ENCODE assay signal across 18 mouse cellular contexts in genomic region chr1:154094357-154094756, GRCm38 (mm10).
"Had no signal": no experiment of that assay in that cellular context is flagged by ENCODE, and none has a peak within 500 bp of the region (broad histone marks: within the 10 kb centered on the region; RNA-seq: fewer than 3 reads in every experiment).

No protein-coding gene starts in this region.

- H3K36me3 ChIP-seq: liver, embryonic 13.5 days; midbrain, embryonic 12.5 days; midbrain, embryonic 15.5 days; neural tube, embryonic 13.5 days; stomach, embryonic 15.5 days had no signal

- H3K9me3 ChIP-seq: liver, embryonic 13.5 days; midbrain, embryonic 12.5 days; midbrain, embryonic 15.5 days; neural tube, embryonic 13.5 days; stomach, embryonic 15.5 days had no signal

- H3K4me3 ChIP-seq: layer of hippocampus, adult 2 months; liver, embryonic 13.5 days; midbrain, embryonic 12.5 days; midbrain, embryonic 15.5 days; myocyte; neural tube, embryonic 13.5 days; stomach, embryonic 15.5 days had no signal

- H3K27ac ChIP-seq: kidney, postnatal 0 days; layer of hippocampus, adult 2 months; liver, embryonic 13.5 days; midbrain, embryonic 12.5 days; midbrain, embryonic 15.5 days; neural tube, embryonic 13.5 days; stomach, embryonic 15.5 days had no signal

- H3K9ac ChIP-seq: liver, embryonic 13.5 days; midbrain, embryonic 12.5 days; midbrain, embryonic 15.5 days; neural tube, embryonic 13.5 days; stomach, embryonic 15.5 days had no signal

- H3K27me3 ChIP-seq: liver, embryonic 13.5 days; midbrain, embryonic 12.5 days; midbrain, embryonic 15.5 days; neural tube, embryonic 13.5 days; stomach, embryonic 15.5 days had no signal

- DNase-seq: kidney, adult 2 months; kidney, postnatal 25 days; layer of hippocampus, adult 9-11 months; liver, embryonic 13.5 days; lung, adult 2 months; lung, postnatal 36 days; retina, postnatal 1 day; right cerebral cortex, postnatal 25 days; spleen, adult 18-20 months; thymus, adult 18-20 months; thymus, postnatal 14 days had no signal

- H3K4me1 ChIP-seq: liver, embryonic 13.5 days; midbrain, embryonic 12.5 days; midbrain, embryonic 15.5 days; neural tube, embryonic 13.5 days; stomach, embryonic 15.5 days had no signal

- ATAC-seq: midbrain, embryonic 15.5 days had no signal

- H3K4me2 ChIP-seq: liver, embryonic 13.5 days; midbrain, embryonic 12.5 days; midbrain, embryonic 15.5 days; neural tube, embryonic 13.5 days; stomach, embryonic 15.5 days had no signal
